Mouse (Mus musculus): Measurements from ENCODE around the gene Sar1a. TPM values are rescaled to one million over a fixed set of nuclear protein-coding genes. Genes with fewer than 3 reads are reported as not detected.

Sar1a gene
- total RNA-seq (2021) = 100 to 1,000 TPM; 133 to 136 TPM

DNA sequence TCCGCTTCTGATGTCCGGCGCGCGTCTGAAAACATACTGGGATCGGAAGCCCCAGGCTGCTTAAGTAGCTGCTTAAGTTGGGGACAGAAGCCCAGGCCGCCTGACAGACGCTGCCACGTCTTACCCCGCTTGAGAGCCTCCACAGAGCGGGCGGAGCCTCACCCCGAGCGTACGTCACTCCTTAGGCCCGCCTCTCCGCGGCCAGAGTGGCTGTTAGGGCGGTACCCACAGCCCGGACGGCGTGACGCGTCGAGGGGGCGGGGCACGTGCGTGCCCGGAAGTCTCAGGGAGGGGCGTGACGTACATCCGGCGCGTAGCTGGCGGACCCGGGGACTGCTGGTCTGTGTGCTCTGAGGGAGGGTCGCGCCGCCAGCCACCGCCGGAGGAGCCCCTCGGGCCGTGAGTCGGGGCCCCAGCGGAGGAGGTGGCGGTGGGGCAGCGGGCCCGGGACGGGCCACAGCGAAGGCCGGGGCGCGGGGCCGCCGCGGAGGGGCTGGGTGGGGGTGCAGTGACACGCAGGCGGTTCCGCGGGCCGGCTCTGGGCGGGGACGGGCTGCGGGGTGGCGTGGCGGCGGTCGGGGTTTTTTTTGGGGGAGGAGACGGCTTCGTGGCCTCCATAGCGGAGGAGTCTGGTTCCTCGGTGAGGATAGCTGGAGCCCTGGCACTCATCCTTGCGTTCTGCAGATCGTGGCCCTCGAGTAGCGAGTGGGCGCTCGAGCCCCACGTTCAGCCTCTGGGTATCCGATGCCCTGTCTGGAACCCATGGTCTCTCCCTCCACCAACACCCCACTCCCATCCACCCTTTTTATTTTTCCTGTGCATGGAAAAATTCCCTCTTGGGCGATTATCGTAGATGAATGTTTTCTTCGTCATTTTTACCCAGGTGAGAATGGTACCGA lies at the start of gene Sar1a:
Gene Sar1a, plus strand, starts transcription at position 285 of the 899 bp plus-strand sequence.
- intact Hi-C loops (cut with DNase I) = no loop called here
- DNase-seq (ENCODE audit: extremely low spot score in 1 of 2, low spot score in 2 of 2) = peak; percentile 97 to 99

DNA sequence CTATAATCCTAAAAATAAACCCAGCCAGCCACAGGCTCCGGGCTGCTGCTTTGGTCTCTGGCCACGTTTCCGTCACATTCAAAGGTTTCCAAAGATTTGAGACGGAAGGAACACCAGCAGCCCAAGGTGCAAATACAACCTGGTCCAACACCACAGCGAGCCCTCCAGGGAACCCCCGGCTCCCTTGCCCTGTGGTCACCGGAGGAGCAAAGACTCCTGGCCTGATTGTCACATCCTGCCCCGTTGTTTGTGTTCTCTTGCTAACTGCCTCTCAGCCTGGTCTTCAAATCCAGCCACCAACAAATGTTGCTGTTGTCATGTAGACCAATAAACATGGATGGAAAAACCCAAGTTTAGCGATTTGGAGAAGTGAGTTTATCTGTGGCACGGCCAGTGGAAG lies 47.7 kb upstream of the Sar1a start:
- intact Hi-C loops (cut with DNase I) = no loop called here
- no peak for DNase-seq (ENCODE audit: extremely low spot score in 1 of 2, low spot score in 2 of 2)

- DNase-seq (ENCODE audit: extremely low spot score in 1 of 2, low spot score in 2 of 2) = no peak
- intact Hi-C loops (cut with DNase I) = no loop called here
Observed at GRCm38 (mm10) chr10:61637055-61637454, 43.0 kb upstream of the Sar1a start.

GRCm38 (mm10) chr10:61640363-61640762 lies 39.7 kb upstream of the Sar1a start:
- intact Hi-C loops (cut with DNase I) = no loop called here
- no peak for DNase-seq (ENCODE audit: extremely low spot score in 1 of 2, low spot score in 2 of 2)

DNA sequence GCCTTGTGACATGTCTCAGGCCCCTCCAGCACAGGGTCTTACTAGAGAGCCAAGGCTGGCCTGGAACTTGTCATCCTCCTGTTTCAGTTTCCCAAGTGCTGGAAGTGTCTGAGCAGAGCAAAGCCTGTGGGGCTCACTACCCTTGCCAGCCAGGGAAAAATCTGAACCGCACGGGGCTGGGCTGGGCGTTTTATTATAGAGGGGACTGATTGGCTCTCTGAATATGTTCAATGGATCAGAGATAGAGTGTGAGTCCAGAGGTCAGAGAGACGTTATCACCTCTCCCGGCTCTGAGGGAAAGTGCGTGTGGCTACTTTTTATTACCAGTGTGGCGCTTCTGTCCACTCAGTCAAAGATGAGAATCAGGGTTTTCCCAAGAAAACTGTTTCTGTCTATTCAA lies 33.5 kb upstream of the Sar1a start:
- intact Hi-C loops (cut with DNase I) = loop anchor here (5.0 kb wide), 1 partner anchor 34 kb away; no protein-coding TSS in a partner anchor
- DNase-seq (ENCODE audit: extremely low spot score in 1 of 2, low spot score in 2 of 2) = no peak

DNA sequence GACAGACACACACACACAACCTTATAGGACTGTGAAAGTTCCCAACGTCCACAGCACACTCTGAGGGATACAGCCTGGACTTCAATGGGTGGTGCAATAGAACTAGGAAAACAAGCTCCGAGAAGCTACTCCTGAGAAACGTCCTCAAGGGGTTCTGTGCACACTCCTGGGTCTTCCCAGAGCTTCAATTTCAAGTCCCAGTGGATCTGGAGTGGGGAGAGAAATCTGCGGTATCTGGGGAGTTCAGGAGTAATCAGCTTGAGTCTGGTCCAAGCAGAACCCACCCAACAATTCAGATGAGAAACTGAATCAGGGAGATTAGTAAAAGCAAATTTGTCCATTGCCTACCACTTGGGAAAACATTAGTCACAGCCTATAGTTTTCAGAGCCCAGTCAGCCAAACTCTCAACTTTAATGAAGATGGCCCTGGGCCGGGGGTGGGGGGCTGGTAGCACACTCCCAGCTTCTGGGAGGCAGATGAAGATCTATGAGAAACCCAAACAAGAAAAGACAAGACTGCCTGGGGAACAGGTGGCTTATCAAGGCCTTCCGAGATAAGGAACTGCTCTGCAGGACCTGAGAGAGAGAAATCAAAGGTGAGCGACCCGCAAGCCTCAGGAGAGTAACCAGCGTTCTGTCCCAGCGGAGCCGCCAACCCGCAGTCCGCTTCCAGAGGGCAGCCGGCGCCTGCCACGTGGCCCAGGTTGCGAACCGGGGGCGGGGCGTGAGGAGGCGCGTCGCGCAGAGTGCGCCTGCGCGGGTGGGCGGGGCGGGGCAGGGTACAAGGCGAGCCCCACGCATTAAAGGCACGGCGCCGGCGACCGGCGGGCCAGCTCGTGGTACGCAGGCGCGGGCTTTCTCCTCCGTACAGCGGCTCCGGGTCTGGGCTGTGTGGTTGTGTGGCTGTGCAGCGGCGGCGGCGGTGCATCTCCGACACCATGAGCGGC lies 32.0 kb upstream of the Sar1a start, which contains the start of gene Ppa1:
Gene Ppa1, plus strand, starts transcription at position 763 of the 947 bp plus-strand sequence.
- intact Hi-C loops (cut with DNase I) = loop anchor here (5.0 kb wide), 1 partner anchor 36 kb away; no protein-coding TSS in a partner anchor
- peak; percentile 76 to 92 for DNase-seq (ENCODE audit: extremely low spot score in 1 of 2, low spot score in 2 of 2)

GRCm38 (mm10) chr10:61648737-61649645 lies 31.1 kb upstream of the Sar1a start:
- no peak for DNase-seq (ENCODE audit: extremely low spot score in 1 of 2, low spot score in 2 of 2)
- intact Hi-C loops (cut with DNase I) = loop anchor here (5.0 kb wide), 1 partner anchor 37 kb away; no protein-coding TSS in a partner anchor

DNA sequence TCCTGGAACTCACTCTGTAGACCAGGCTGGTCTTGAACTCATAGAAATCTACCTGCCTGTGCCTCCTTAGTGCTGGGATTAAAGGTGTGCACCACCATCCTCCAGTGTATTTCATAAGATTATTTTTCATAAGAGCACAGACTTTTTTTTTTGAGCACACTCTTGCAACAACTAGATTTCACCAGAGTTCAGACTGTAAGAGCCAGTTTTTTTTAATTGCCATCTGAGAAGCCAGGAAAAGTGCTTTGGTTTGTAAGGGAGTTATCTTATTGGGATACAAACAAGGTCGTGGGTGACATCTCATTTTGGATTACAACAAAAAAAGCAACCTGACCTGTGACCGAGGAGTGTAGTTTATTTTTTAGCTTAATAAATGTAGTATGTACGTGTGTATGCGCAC lies 26.0 kb upstream of the Sar1a start:
- intact Hi-C loops (cut with DNase I) = loop anchor here (10.0 kb wide), 1 partner anchor 309 kb away; no protein-coding TSS in a partner anchor
- no peak for DNase-seq (ENCODE audit: extremely low spot score in 1 of 2, low spot score in 2 of 2)

DNA sequence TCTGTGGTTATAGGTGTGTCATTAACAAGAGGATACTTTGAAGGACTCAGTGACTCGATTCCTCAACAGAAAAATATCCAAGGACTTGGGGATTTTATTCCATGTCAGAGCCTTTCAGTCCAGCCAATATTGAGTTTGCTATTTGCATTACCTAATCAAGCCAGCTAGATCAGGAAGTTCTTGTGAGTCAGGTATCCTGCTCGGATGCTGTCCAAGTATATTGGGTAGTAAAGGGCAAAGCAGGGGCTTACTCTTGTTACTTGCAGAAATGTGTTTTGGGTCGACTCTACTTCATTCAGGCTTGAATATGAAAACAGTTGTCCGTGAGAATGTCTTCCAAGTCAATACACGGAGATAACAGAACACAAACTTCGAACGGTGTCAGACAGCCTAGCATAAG lies 25.4 kb upstream of the Sar1a start:
- no peak for DNase-seq (ENCODE audit: extremely low spot score in 1 of 2, low spot score in 2 of 2)
- intact Hi-C loops (cut with DNase I) = loop anchor here (5.0 to 10.0 kb wide), 2 partner anchors 157 to 310 kb away; no protein-coding TSS in a partner anchor

DNA sequence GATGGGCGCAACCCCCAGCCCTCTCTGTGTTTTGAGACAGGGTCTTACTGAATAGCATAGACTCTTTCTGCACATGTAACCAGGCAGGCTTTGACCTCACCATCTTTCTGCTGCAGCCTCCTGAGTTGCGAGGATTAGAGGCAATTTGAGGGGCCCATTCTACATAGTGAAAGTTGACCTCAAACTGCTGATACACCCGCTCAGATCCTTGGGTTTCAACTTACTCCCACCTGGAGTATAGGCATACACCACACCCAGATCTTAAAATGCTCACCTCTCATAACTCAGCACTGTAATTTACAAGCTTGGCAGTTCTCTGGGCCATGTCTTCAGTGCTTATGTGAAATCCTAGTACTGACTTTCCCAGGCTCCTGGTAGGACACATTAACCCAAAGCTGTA lies 24.9 kb upstream of the Sar1a start:
- DNase-seq (ENCODE audit: extremely low spot score in 1 of 2, low spot score in 2 of 2) = no peak
- intact Hi-C loops (cut with DNase I) = loop anchor here (5.0 to 10.0 kb wide), 2 partner anchors 158 to 310 kb away; no protein-coding TSS in a partner anchor

DNA sequence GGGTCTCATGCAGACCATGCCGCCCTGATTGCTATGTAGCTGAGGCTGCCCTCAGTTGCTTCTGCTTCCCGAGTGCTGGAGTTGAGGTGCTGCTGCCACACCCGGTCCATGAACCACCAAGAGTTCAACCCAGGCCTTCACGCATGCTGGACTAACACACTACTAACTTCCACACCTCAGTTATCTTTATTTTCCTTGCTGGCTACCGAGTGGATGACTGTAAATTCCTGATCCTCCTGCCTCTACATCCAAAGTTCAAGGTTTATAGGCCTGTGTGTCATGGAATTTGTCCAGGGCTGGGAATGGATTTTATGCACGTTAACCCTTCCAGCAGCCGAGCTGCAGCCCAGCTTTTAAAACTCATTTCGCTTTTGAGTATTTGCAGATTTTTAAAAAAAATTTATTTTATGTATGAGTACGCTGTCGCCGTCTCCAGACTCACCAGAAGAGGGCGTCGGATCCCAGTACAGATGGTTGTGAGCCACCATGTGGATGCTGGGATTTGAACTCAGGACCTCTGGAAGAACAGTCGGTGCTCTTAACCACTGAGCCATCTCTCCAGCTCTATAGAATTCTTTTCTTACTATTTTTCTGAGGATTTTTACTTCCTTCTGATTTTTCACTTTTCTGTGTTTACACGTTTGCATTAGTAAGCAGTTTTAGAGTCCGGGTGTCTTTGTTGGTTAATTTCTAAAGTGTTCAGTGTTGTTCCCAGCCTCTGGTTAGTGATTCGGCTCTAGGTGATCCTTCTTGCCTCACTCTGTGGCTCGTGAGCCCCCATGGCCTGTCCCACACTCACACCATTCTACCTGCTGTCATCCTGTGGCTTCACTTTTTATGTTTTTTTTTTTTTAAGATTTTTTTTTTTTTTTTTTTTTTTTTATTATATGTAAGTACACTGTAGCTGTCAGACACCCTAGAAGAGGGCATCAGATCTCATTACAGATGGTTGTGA lies 22.9 kb upstream of the Sar1a start:
- intact Hi-C loops (cut with DNase I) = loop anchor here (5.0 to 10.0 kb wide), 2 partner anchors 160 to 312 kb away; no protein-coding TSS in a partner anchor
- DNase-seq (ENCODE audit: extremely low spot score in 1 of 2, low spot score in 2 of 2) = no peak

- DNase-seq (ENCODE audit: extremely low spot score in 1 of 2, low spot score in 2 of 2) = no peak
- intact Hi-C loops (cut with DNase I) = loop anchor here (2.0 to 10.0 kb wide), 3 partner anchors 51 to 313 kb away; no protein-coding TSS in a partner anchor
Observed at GRCm38 (mm10) chr10:61657985-61658384, 22.1 kb upstream of the Sar1a start.

- intact Hi-C loops (cut with DNase I) = no loop called here
- DNase-seq (ENCODE audit: extremely low spot score in 1 of 2, low spot score in 2 of 2) = no peak
Observed at GRCm38 (mm10) chr10:61661887-61662286, 18.2 kb upstream of the Sar1a start.

GRCm38 (mm10) chr10:61662391-61662988 lies 17.6 kb upstream of the Sar1a start:
- DNase-seq (ENCODE audit: extremely low spot score in 1 of 2, low spot score in 2 of 2) = peak in 1 of 2 experiments; percentile 41
- intact Hi-C loops (cut with DNase I) = no loop called here

DNA sequence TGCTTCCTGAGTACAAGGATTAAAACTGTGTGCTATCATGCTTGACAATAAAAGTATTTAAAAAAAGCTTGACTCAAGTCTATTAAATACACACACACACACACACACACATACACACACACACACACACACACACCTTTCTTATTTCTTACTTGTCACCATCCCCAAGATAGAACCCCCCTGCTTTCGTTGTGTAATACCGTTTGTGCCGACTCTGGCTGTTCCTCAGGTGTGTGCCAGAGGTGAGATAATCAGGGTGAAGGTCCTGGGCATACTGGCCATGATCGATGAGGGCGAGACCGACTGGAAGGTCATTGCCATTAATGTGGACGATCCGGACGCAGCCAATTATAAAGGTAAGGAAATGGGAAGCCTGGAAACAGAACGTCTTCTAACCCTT lies 15.0 kb upstream of the Sar1a start:
- no peak for DNase-seq (ENCODE audit: extremely low spot score in 1 of 2, low spot score in 2 of 2)
- intact Hi-C loops (cut with DNase I) = no loop called here

DNA sequence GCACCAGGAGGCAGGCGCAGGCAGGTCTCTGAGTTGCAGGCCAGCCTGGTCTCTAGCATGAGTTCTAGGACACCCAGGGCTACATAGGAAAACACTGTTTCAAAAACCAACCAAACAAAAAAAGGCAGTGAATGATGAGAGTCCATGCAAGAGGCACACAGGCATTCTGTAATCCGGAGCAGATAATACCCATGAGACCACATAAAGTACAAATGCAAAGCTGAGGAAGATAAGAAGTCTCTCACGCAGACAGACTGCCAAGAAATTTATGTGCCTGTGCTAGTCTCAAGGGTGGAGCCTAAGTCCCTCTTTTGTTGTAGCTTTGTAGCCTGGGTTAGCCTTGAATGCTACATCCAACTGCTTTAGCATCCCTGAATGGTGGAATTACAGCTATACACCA lies 14.4 kb upstream of the Sar1a start:
- DNase-seq (ENCODE audit: extremely low spot score in 1 of 2, low spot score in 2 of 2) = no peak
- intact Hi-C loops (cut with DNase I) = no loop called here

DNA sequence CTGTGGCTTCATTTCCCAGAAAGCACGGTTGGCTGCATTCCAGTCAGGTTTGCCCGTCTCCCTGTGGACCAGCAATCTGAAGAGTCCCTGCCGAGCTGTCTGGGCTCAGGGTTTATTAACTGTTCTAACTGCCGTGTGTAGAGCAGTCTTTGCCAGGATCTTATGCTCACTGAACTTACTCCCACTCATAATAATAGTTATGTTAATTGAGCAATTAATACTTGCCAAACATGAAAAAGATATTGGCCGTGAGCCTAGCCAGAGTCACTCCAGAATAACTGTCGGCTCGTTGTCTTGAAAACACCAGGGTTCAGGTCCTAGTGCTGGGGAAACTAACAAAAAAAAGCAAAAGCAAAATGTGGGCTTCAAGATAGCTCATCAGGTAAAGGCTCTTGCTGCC lies 10.8 kb upstream of the Sar1a start:
- intact Hi-C loops (cut with DNase I) = no loop called here
- no peak for DNase-seq (ENCODE audit: extremely low spot score in 1 of 2, low spot score in 2 of 2)
